In genomic region chr11:115318245-115319027, GRCm38 (mm10) we compare ENCODE assay signal across 11 mouse cellular contexts. TPM values are rescaled to one million over a fixed set of nuclear protein-coding genes. Genes with fewer than 3 reads are reported as not detected.
DNase-seq lines count a peak whose midpoint lies in the region; ATAC-seq lines count a peak whose summit lies in the region.
"Had no signal": no experiment of that assay in that cellular context is flagged by ENCODE, and none has a peak within 500 bp of the region (broad histone marks: within the 10 kb centered on the region; RNA-seq: fewer than 3 reads in every experiment).

No protein-coding gene starts in this region.

- no peaks in the 10 kb centered on the region for H3K36me3 ChIP-seq in intestine, embryonic 15.5 days
- no peaks in the 10 kb centered on the region for H3K36me3 ChIP-seq in intestine, embryonic 16.5 days (ENCODE audit: control insufficient read depth, insufficient read depth, low read length)
- no peaks in the 10 kb centered on the region for H3K36me3 ChIP-seq in embryonic facial prominence, embryonic 12.5 days
- no peaks in the 10 kb centered on the region for H3K36me3 ChIP-seq in hindbrain, embryonic 13.5 days
- H3K36me3 ChIP-seq: embryonic facial prominence, embryonic 15.5 days had no signal

- no peak overlapping the region for H3K4me3 ChIP-seq in intestine, embryonic 15.5 days (replicated peaks)
- H3K4me3 ChIP-seq in intestine, embryonic 16.5 days (ENCODE audit: low read length): no peak overlapping the region; the same call in 1 of the 2 replicates
- no peak overlapping the region for H3K4me3 ChIP-seq in embryonic facial prominence, embryonic 12.5 days
- peak overlapping the region; percentile 4; the same call in 1 of the 2 replicates for H3K4me3 ChIP-seq in hindbrain, embryonic 13.5 days
- H3K4me3 ChIP-seq: embryonic facial prominence, embryonic 15.5 days had no signal

- 0 out of 2 replicates have a peak, but pooled peaks cover 10% of the 10 kb centered on the region for H3K4me1 ChIP-seq in intestine, embryonic 15.5 days (replicated peaks)
- peaks cover 9% of the 10 kb centered on the region; the same call in 1 of the 2 replicates for H3K4me1 ChIP-seq in intestine, embryonic 16.5 days (ENCODE audit: control insufficient read depth, insufficient read depth, low read length)
- peaks cover 8% of the 10 kb centered on the region for H3K4me1 ChIP-seq in embryonic facial prominence, embryonic 12.5 days
- peaks cover 43% of the 10 kb centered on the region for H3K4me1 ChIP-seq in hindbrain, embryonic 13.5 days (replicated peaks)

- H3K9me3 ChIP-seq in intestine, embryonic 15.5 days: no peaks in the 10 kb centered on the region
- H3K9me3 ChIP-seq in intestine, embryonic 16.5 days (ENCODE audit: control insufficient read depth, low read length): no peaks in the 10 kb centered on the region
- H3K9me3 ChIP-seq in embryonic facial prominence, embryonic 12.5 days: no peaks in the 10 kb centered on the region
- no peaks in the 10 kb centered on the region for H3K9me3 ChIP-seq in hindbrain, embryonic 13.5 days
- H3K9me3 ChIP-seq: embryonic facial prominence, embryonic 15.5 days had no signal

- WGBS in intestine, embryonic 15.5 days: 6% methylated on average over 63 of the region's 63 CpGs
- 4% methylated on average over 63 of the region's 63 CpGs for WGBS in intestine, embryonic 16.5 days
- 3% methylated on average over 63 of the region's 63 CpGs for WGBS in embryonic facial prominence, embryonic 12.5 days
- 4% methylated on average over 63 of the region's 63 CpGs for WGBS in hindbrain, embryonic 13.5 days

- H3K9ac ChIP-seq in intestine, embryonic 15.5 days: no peak overlapping the region
- H3K9ac ChIP-seq in intestine, embryonic 16.5 days (ENCODE audit: low read depth, low read length): no peak overlapping the region
- no peak overlapping the region for H3K9ac ChIP-seq in embryonic facial prominence, embryonic 12.5 days
- peak overlapping the region; percentile 43; the same call in 1 of the 2 replicates for H3K9ac ChIP-seq in hindbrain, embryonic 13.5 days
- H3K9ac ChIP-seq: embryonic facial prominence, embryonic 15.5 days; liver, embryonic 14.5 days had no signal

- H3K27ac ChIP-seq in intestine, embryonic 15.5 days: no peak overlapping the region
- no peak overlapping the region for H3K27ac ChIP-seq in intestine, embryonic 16.5 days (ENCODE audit: low read length)
- H3K27ac ChIP-seq in embryonic facial prominence, embryonic 12.5 days: no peak overlapping the region
- H3K27ac ChIP-seq in hindbrain, embryonic 13.5 days: no peak overlapping the region
- H3K27ac ChIP-seq: embryonic facial prominence, embryonic 15.5 days; liver, embryonic 14.5 days had no signal

- DNase-seq in neural tube, embryonic 10.5 days (ENCODE audit: extremely low spot score, low spot score): peak; percentile 40
- no peak for DNase-seq in frontal cortex, postnatal 10 days (ENCODE audit: low spot score in 2 of 2)
- no peak for DNase-seq in cerebellum, postnatal 4 days (ENCODE audit: low spot score in 2 of 2)

- ATAC-seq in intestine, embryonic 15.5 days: no peak
- ATAC-seq in intestine, embryonic 16.5 days: no peak
- ATAC-seq in embryonic facial prominence, embryonic 12.5 days (ENCODE audit: insufficient number of reproducible peaks, insufficient read depth, low FRiP score, low TSS enrichment): no peak
- no peak for ATAC-seq in hindbrain, embryonic 13.5 days (ENCODE audit: low FRiP score)

- peaks cover 92% of the 10 kb centered on the region for H3K27me3 ChIP-seq in intestine, embryonic 15.5 days (replicated peaks)
- H3K27me3 ChIP-seq in intestine, embryonic 16.5 days (replicated peaks; ENCODE audit: control insufficient read depth, insufficient read depth, low read length): peaks cover 90% of the 10 kb centered on the region
- H3K27me3 ChIP-seq in embryonic facial prominence, embryonic 12.5 days: peaks cover 99% of the 10 kb centered on the region
- H3K27me3 ChIP-seq in hindbrain, embryonic 13.5 days: peaks cover 99% of the 10 kb centered on the region

- H3K4me2 ChIP-seq in intestine, embryonic 15.5 days (replicated peaks): peak overlapping the region; percentile 17; the same call in 1 of the 2 replicates
- no peak overlapping the region for H3K4me2 ChIP-seq in intestine, embryonic 16.5 days (ENCODE audit: low read depth, low read length)
- H3K4me2 ChIP-seq in embryonic facial prominence, embryonic 12.5 days (replicated peaks): 0 out of 2 replicates have a peak overlapping the region, but pooled peaks have one; percentile 8
- H3K4me2 ChIP-seq in hindbrain, embryonic 13.5 days: peak overlapping the region; percentile 19
- H3K4me2 ChIP-seq: embryonic facial prominence, embryonic 15.5 days had no signal

RNA-seq across cellular contexts. Expression of gene Ush1g, which starts 3.4 kb away (rescaled TPM):
- polyA plus RNA-seq in intestine, embryonic 15.5 days (2015; fragmentation: Nextera tagmentation; extraction: Ambion mirVana): 0.08 TPM in 1 of 2 replicates, not detected in the other
- 0.06 and 0.11 TPM in 2 replicates for polyA plus RNA-seq in intestine, embryonic 16.5 days (2015; fragmentation: Nextera tagmentation; extraction: Ambion mirVana)
- polyA plus RNA-seq in embryonic facial prominence, embryonic 12.5 days (2016; fragmentation: Nextera tagmentation; extraction: Ambion mirVana): 0.10 and 0.32 TPM in 2 replicates
- 0.06 and 0.14 TPM in 2 replicates for polyA plus RNA-seq in hindbrain, embryonic 13.5 days (2015; fragmentation: Nextera tagmentation; extraction: Ambion mirVana)

RNA-seq across cellular contexts. Expression of gene Otop2, which starts 11.5 kb away (rescaled TPM):
- not detected in 2 replicates for polyA plus RNA-seq in intestine, embryonic 15.5 days (2015; fragmentation: Nextera tagmentation; extraction: Ambion mirVana)
- 0.11 TPM in 1 of 2 replicates, not detected in the other for polyA plus RNA-seq in intestine, embryonic 16.5 days (2015; fragmentation: Nextera tagmentation; extraction: Ambion mirVana)
- polyA plus RNA-seq in embryonic facial prominence, embryonic 12.5 days (2016; fragmentation: Nextera tagmentation; extraction: Ambion mirVana): 0.19 TPM in 1 of 2 replicates, not detected in the other
- not detected in 2 replicates for polyA plus RNA-seq in hindbrain, embryonic 13.5 days (2015; fragmentation: Nextera tagmentation; extraction: Ambion mirVana)
- polyA plus RNA-seq: heart, postnatal 0 days; liver, embryonic 14.5 days; spleen, adult 2 months had no signal

RNA-seq across cellular contexts. Expression of gene Otop3, which starts 16.1 kb away (rescaled TPM):
- 0.77 and 1.2 TPM in 2 replicates for polyA plus RNA-seq in intestine, embryonic 15.5 days (2015; fragmentation: Nextera tagmentation; extraction: Ambion mirVana)
- polyA plus RNA-seq in intestine, embryonic 16.5 days (2015; fragmentation: Nextera tagmentation; extraction: Ambion mirVana): 1.5 and 2.1 TPM in 2 replicates
- polyA plus RNA-seq in embryonic facial prominence, embryonic 12.5 days (2016; fragmentation: Nextera tagmentation; extraction: Ambion mirVana): not detected in 2 replicates
- 1.00 and 1.1 TPM in 2 replicates for polyA plus RNA-seq in hindbrain, embryonic 13.5 days (2015; fragmentation: Nextera tagmentation; extraction: Ambion mirVana)
- polyA plus RNA-seq: heart, postnatal 0 days; liver, embryonic 14.5 days; spleen, adult 2 months had no signal

RNA-seq across cellular contexts. Expression of gene Fads6, which starts 21.0 kb away (rescaled TPM):
- polyA plus RNA-seq in intestine, embryonic 15.5 days (2015; fragmentation: Nextera tagmentation; extraction: Ambion mirVana): 1.5 and 1.7 TPM in 2 replicates
- 1.2 and 1.5 TPM in 2 replicates for polyA plus RNA-seq in intestine, embryonic 16.5 days (2015; fragmentation: Nextera tagmentation; extraction: Ambion mirVana)
- polyA plus RNA-seq in embryonic facial prominence, embryonic 12.5 days (2016; fragmentation: Nextera tagmentation; extraction: Ambion mirVana): 0.20 and 0.28 TPM in 2 replicates
- polyA plus RNA-seq in hindbrain, embryonic 13.5 days (2015; fragmentation: Nextera tagmentation; extraction: Ambion mirVana): 0.73 and 0.79 TPM in 2 replicates

RNA-seq across cellular contexts. Expression of gene Fdxr, which starts 41.6 kb away (rescaled TPM):
- 17.2 and 20.8 TPM in 2 replicates for polyA plus RNA-seq in intestine, embryonic 15.5 days (2015; fragmentation: Nextera tagmentation; extraction: Ambion mirVana)
- 21.7 and 22.9 TPM in 2 replicates for polyA plus RNA-seq in intestine, embryonic 16.5 days (2015; fragmentation: Nextera tagmentation; extraction: Ambion mirVana)
- 14.6 and 17.3 TPM in 2 replicates for polyA plus RNA-seq in embryonic facial prominence, embryonic 12.5 days (2016; fragmentation: Nextera tagmentation; extraction: Ambion mirVana)
- polyA plus RNA-seq in hindbrain, embryonic 13.5 days (2015; fragmentation: Nextera tagmentation; extraction: Ambion mirVana): 18.1 and 20.8 TPM in 2 replicates
